Mouse (Mus musculus): ENCODE measurements around the gene Slc29a1.

The Slc29a1 gene

DNA sequence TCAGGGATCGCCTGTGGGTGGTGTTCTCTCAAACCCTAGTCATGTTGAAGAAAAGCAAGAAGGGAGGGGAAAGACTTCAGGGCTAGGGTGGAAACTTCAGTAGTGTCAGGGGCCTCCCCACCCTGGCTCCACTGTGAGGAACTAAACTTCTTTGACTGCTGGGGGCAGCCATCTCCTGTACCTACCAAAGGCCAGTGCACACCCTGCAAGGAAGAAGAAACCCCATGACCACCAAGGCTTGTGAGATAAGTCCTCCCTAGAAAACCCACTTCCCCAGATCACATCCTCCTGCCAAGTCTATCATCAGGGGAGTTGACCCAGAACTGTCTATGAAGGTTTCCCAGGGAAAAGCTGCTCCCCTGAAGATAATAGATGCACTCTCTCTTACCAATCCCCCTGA, 45.0 kb downstream of the Slc29a1 start:
- in situ Hi-C loops (cut with MboI; ENCODE audit: low sequenced_read_pairs), result loop anchor here (5.0 kb wide), 1 partner anchor 37 kb away; no protein-coding TSS in a partner anchor

DNA sequence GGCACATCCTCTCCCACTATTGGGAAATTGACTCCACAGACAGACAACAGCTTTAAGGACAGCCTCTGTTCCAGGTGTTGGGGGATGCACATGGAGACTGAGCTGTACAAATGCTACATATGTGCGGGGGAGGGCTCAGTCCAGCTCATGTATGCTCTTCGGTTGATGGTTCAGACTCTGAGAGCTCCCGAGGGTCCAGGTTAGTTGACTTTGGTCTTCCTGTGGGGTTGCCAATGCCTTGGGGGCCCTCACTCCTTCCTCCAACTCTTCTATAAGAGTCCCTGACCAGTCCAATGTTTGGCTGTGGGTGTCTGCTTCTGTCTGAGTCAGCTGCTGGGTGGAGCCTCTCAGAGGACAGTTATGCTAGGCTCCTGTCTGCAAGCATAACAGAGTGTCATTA, 46.3 kb downstream of the Slc29a1 start:
- in situ Hi-C loops (cut with MboI; ENCODE audit: low sequenced_read_pairs), result loop anchor here (5.0 kb wide), 1 partner anchor 36 kb away; no protein-coding TSS in a partner anchor

DNA sequence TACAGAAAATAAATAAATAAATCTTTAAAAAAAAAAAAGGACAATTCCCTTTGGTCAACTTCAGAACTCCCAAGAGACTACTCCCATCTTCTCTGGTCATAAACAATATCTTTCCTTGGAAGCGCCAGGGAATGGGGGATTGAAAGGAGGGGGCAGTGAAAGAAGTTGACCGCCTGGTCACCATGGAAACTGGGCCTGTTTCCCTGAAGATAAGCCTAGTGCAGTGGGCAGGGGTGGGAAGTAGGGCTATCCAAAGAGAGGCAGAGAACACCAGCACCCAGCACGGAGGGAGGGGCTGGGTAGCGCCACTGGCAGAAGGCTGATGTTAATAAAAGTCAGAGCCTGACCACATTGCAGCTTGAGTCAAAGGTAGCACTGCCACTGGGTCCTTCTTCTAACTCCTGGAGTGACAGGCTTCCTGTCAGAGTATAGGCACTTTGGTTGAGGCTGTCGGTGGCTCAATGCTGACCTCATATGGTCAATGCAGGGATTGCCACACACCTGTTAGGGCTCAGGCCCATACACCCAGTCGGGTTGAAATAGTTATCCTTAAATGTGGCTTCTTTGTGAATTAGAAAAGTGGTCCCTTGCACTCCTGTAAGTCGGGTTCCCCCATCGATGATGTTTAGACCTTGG, 47.5 kb downstream of the Slc29a1 start:
- in situ Hi-C loops (cut with MboI; ENCODE audit: low sequenced_read_pairs), result loop anchor here (5.0 kb wide), 1 partner anchor 35 kb away; no protein-coding TSS in a partner anchor

DNA sequence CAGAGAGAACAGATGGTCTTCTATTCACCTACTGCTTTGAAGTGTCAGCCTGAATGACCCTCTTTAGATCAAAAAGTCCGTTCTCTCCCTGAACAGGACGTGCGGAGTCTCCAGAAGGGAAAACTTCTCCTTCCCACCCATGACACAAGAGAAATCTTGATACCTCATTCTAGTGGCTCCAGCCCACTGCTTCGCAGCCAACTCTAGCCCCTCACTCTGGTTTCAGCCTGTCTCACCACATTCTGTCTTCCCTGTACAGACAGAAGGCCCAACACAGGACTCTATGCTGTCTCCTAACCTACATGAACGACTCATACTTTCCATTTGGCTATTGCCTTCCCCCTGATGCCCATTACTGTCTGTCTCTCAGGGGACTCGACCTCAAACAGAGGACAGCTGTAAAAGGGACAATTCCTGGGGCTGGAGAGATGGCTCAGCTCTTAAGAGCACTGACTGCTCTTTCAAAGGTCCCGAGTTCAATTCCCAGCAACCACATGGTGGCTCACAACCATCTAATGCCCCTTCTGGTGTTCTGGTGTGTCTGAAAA, 48.1 kb downstream of the Slc29a1 start:
- in situ Hi-C loops (cut with MboI; ENCODE audit: low sequenced_read_pairs), result loop anchor here (5.0 kb wide), 1 partner anchor 34 kb away; no protein-coding TSS in a partner anchor

DNA sequence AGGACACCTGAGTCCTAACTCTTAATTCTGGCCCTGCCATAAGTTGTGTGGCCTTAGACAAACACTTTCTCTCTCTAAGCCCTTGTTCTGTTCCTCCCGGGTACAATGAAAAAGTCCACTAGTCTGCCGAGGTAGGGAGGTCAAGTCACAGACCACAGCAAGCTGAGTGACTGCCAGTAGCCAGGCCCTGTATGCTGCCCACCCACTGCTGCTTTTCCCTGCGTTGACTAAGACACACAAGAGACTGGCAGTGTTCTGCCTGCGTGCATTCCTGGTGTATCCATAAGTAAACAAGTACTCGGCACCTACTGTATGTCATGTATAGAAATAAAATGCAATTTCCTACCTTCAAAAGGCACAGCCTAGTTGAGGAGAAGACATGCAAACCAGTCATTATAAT, 49.2 kb downstream of the Slc29a1 start:
- in situ Hi-C loops (cut with MboI; ENCODE audit: low sequenced_read_pairs), result loop anchor here (5.0 kb wide), 1 partner anchor 33 kb away; no protein-coding TSS in a partner anchor

DNA sequence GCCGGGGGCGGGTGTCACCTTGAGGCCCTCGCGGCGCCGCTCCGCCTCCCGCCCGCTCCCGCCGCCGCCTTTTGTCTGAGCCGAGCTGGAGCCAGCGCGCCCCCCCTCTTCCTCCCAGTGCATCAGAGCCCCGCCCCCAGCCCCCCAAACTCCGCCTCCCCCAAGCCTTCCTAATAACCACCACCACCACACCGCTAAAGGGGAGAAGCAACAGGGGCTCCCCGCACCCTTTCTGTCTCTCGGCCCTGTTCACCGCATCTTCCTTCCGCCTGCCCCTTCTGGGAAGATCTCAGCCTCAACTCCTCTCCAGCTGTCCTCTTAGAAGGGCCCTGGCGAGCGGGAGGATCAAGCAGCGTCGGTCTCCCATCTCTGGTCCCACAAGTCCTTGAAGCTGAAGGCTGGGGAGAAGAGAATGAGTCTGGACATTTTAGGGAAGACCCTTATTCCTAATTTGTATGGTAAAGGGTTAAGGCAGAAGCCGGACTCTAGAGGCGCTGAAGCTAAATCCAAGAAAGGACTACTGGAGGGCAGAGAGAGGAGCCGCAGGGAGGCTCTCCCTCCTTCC, 49.7 kb downstream of the Slc29a1 start, which contains the start of gene Tmem151b:
Tmem151b (minus strand) TSS at position 61 of the 565 bp plus-strand sequence.
- in situ Hi-C loops (cut with MboI; ENCODE audit: low sequenced_read_pairs), result loop anchor here (5.0 kb wide), 1 partner anchor 32 kb away; no protein-coding TSS in a partner anchor

DNA sequence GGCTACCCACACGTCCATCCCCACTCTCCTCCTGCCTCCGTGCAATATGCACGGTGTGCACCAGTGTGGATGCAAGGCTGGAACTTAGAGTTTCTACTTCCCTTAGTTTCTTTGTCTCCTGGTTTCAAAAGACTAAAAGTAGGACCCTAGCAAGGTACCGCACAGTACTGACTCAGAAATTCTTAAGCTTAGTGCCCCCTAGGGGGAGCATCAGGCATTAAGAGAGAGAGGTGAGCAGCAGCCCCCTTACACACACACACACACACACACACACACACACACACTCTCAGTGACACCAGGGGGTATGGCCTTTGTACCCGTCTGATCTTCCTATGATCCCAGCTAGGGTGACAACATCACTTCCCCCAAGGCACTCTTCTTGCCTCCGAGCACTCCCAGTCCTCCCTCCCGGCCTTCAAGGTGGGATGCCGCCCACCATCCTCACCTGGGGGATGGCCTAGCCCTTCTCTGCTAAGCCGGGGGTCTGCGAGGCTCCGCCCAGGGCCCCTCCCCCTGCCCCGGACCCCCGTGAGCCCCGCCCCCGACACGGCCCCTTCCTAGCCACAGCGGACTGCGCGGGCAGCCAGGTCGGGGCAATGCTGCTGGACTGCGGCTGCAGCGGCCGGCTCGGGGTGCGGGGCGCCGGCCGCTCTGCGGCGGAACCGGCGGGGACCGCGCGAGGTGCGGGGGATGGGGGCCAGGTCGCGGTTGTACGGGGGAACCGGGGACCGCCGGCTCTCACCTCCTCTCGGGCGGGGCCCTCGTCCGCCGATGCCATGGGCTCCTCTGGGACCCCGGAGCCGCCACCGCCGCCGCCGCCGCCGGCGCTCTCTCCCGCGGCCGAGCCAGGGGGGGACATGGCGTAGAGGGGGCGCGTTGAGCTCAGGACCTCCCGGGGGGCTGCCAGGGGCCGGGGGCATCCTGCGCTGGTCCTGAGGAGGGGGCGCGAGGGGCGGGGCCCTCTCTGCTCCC, 50.6 kb downstream of the Slc29a1 start:
- in situ Hi-C loops (cut with MboI; ENCODE audit: low sequenced_read_pairs), result no loop called here

DNA sequence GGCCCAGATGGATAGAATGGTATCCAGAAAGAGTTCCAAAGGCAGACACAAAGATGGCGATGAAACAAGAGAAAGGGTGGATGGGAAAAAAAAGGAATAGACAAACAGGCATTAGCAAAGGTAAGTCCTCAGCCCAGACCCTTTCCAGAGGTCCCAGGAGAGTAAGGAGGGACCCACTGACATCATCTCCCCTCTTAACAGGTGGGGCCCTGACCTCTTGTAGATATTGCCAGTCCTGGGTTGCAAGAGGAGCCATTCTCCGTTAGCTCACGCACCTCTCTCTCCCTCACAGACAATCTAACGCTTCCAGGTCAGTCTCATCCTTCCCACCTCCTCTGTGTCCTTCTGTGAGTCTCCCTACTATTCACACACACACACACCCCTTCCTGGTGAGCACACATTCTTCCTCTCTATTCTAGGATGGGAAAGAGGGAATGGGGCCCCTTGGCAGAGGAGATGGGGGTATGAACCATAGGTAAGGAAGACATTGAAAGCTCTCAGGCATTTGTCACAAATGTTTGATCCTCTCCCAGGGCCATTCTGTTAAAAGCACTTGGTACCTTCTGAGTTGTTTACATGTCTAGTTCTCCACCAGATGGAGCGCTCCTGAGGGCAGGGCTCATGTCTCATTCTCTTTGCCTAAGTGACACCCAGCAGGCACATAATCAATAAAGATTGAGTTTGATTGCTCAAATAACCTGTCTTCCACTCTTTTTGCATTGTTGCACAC, 51.8 kb downstream of the Slc29a1 start:
- in situ Hi-C loops (cut with MboI; ENCODE audit: low sequenced_read_pairs), result no loop called here

DNA sequence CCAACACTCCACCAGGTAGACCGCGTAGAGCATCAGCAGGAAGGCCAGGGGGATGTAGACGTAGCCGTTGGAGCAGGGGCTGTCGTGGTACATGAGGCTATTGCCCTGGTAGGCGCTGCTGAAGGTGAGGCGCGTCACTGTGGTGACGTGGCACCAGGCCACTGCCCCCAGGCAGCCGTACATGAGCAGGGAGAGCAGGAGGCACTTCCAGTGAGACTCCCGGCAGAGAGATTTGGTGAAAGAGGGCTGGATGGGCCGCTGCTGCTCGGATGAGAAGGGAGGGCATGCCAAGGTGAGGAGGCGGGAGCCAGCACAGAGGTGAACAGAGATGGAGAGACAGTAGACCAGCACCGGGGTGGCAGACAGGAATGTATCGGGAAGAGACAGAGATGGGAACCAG, 52.5 kb downstream of the Slc29a1 start:
- in situ Hi-C loops (cut with MboI; ENCODE audit: low sequenced_read_pairs), result no loop called here

DNA sequence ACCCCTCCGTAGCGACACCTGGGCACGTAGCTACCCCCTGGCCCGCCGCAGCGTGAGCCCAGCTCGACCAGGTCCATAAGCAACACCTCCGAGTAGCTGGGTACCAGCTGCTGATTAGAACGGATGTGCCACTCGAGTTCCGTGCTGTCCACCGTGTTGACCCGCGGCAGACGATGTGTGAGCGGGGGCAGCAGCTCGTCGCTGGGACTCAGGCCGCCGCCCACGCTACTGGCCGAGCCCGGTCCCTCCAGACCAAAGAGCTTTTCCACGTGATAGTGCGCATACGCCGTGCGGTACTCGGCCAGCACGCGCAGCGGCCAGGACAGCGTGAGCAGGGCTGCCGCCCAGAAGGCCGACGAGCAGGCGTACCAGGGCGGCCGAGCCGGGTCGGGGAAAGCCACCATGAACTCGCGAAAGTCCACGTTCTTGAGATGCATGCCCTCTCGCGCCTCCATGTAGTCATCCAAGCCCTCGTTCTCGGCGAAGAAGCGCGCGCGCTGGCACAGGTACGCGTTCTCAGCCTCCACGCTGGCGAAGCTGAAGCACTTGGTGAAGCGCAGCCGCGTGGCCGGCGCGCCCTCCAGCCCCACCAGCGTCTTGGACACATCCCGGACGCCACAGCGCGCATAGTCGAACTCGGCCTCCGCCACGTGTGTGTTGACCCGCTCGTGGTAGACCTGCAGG, 54.0 kb downstream of the Slc29a1 start:
- in situ Hi-C loops (cut with MboI; ENCODE audit: low sequenced_read_pairs), result no loop called here

DNA sequence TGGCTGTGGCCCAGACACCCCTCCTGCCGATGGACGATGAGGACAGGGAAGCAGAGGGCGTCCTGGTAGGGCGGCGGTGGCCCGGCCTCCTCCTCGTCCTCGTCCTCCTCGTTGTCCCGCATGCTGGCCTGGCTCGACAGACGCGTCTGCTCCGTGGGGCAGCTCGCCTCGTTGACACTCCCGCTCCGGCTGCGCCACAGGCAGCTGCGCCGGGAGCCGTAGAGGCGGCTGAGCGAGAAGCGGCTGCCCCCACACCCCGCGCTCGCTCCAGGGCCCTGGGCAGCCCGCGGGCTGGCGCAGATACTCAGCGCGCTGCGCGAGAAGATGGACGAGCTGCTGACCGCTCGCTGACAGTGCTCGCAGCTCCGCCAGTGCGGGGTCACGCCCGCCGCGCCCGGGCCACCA, 54.5 kb downstream of the Slc29a1 start:
- in situ Hi-C loops (cut with MboI; ENCODE audit: low sequenced_read_pairs), result no loop called here

DNA sequence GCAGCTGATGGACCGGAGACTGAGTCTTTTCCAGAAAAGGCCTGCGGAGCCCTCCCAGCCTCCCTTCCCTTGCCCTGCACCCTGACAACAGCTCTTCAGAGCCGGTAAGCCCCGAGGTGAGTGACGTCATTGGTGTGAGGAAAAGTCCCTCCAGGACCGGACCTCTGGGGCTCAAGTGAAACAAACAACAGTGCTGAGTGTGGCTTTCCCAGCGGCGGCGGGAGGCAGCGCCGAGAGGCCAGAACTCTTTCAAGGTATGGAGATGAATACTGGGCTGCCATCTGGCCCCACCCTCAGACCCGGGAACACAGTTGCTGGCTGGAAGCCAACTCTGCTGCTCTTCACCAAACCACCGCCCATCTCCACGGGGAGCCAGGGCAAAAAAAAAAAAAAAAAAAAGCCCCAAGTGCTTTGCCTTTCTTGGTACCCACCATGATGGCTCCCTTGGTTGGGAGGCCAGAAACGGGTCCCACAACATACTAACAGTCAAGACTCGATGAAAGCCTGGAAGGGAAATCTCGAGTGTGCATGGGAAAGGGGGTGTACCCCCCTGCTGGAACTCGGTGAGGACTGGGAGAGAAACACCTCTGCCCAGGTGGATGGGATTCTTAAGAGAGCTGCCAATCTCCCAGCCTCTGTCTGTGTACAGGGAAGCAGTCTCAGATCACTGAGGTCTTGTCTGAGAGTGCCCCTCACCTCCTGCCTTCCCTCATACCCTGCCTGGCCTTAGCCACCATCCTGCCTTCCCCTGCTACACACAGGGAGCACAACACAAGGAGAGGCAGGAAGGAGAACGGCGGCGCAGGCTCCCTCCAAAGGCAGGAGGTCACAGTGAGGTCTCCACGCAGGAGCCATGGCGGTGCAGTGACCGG, 55.2 kb downstream of the Slc29a1 start:
- in situ Hi-C loops (cut with MboI; ENCODE audit: low sequenced_read_pairs), result no loop called here

DNA sequence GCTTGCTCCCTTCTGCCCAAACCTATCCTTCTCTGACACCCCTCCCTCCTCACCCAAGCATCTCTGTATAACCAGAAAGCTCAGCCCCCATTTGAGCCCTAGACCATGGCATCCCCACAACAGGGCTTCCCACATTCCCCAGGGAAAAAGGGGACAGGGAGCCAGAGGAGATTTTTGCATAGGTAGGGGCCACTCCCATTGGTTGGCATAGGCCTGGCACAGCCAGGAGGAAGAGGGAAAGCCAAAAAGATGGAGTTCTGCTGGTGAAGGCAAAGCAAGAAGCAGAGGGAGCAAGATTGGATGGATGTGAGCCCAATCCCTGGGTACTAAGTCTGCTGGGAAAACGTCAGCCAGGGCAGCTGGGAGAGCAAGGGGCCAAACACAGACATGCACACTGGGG, 56.3 kb downstream of the Slc29a1 start:
- in situ Hi-C loops (cut with MboI; ENCODE audit: low sequenced_read_pairs), result no loop called here

DNA sequence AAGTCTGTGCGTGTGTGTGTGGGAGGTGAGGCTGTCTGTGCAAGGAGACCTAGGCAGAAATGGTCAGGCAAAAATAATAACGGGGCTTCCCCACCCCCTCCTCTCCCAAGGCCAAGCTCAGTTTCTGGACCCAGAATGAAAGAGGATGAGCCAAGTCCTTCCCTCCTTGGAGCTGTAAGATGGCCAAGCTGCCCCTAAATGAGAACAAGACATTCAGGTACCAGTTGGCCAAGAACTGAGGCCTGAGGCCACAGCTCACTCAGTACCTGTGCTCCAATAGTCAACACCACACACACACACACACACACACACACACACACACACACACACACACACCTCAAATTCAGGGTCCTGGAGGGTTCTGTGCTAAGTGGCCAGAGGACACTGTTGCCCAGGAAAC, 56.7 kb downstream of the Slc29a1 start:
- in situ Hi-C loops (cut with MboI; ENCODE audit: low sequenced_read_pairs), result no loop called here

DNA sequence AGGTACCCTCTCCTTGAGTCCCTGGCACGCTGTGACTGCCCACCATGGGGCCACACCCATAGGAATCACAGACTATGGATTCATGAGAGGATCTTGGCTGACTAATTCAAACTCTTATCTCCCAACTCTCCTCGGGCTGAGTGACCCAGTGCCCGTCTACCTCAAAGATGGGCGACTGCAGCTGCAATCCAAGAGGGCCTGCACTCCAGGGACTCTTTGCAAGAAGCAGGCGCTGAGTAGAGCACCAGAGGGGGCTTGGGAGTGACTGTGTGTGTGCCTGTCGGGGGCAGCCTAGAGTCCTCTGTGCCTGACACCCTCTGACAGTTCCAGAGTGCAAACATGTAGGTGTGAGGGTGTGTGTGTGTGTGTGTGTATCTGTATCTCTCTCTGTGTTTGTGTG, 57.3 kb downstream of the Slc29a1 start:
- in situ Hi-C loops (cut with MboI; ENCODE audit: low sequenced_read_pairs), result no loop called here

DNA sequence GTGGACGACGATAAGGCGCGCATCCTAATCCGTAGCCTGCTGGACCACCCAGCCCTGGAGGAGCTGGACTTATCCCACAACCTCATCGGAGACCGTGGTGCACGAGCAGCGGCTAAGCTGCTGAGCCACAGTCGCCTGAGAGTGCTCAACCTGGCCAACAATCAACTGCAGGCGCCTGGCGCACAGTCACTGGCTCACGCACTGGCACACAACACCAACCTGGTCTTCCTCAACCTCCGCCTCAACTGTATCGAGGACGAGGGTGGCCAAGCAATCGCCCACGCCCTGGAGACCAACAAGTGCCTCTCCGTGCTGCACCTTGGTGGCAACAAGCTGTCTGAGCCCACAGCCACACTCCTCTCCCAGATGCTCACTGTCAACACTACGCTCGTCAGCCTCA, 59.7 kb downstream of the Slc29a1 start:
- in situ Hi-C loops (cut with MboI; ENCODE audit: low sequenced_read_pairs), result no loop called here

DNA sequence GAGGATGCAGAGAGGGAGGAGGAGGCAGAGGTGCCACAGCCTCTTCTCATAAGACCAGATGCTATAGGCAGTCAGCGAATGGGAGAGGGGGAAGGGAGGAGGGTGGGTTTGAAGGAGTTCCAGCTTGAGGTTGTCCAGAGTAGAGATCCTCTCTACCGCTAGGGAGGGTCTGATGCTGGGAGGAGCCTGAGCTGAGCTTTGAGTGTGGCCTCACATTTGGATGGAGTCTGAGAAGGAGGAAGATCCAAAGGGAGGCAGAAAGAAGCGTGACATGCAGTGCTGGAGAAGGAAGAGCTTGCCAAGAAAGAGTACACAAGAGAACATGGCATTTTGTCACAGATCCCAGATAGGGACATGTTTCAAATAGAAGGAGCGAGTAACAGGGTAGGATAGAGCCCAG, 61.0 kb downstream of the Slc29a1 start:
- in situ Hi-C loops (cut with MboI; ENCODE audit: low sequenced_read_pairs), result no loop called here

DNA sequence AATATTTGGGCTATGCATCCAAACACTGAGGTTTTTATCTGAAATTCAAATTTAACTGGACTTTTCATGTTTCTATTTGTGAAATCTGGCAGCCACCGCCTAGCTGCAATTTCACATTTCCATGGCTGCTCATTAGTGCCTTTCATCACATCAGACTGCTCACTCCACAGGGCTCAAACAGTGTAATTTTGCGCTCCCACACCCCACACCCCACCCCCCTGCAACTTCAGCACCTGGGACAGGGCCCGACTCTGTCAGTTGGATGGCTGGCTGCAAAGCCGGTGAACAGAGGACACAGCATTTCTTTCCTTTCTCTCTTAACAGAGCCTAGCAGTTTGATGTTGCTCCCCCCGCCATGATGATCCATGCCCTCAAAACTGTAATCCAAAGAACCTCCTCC, 63.1 kb downstream of the Slc29a1 start:
- in situ Hi-C loops (cut with MboI; ENCODE audit: low sequenced_read_pairs), result no loop called here

Data from CH12F3 (cell line).